Mouse (Mus musculus): Measurements from ENCODE around the gene Slc16a14.

The Slc16a14 gene

GRCm38 (mm10) chr1:84864645-84865044 is 70.3 kb downstream of the Slc16a14 start:
- DNase-seq = no peak

DNA sequence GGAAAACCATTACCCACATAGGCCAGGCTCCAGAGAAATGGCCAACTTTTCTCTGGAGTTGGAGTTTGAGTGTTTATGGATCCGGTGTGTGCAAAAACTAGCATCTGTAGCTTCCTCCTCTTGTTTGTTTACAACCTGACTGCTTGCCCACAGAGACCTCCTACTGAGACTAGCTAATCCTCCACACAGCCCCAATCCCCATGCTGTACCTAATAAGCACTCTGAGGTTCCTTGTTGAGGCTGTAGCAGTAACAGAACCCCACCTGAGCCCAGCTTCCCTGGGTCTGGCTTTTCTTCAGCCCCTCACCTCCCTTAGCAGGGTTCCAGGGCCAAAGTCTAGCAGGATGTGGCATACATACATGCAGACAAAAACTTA is 73.7 kb downstream of the Slc16a14 start:
- no peak for DNase-seq

DNA sequence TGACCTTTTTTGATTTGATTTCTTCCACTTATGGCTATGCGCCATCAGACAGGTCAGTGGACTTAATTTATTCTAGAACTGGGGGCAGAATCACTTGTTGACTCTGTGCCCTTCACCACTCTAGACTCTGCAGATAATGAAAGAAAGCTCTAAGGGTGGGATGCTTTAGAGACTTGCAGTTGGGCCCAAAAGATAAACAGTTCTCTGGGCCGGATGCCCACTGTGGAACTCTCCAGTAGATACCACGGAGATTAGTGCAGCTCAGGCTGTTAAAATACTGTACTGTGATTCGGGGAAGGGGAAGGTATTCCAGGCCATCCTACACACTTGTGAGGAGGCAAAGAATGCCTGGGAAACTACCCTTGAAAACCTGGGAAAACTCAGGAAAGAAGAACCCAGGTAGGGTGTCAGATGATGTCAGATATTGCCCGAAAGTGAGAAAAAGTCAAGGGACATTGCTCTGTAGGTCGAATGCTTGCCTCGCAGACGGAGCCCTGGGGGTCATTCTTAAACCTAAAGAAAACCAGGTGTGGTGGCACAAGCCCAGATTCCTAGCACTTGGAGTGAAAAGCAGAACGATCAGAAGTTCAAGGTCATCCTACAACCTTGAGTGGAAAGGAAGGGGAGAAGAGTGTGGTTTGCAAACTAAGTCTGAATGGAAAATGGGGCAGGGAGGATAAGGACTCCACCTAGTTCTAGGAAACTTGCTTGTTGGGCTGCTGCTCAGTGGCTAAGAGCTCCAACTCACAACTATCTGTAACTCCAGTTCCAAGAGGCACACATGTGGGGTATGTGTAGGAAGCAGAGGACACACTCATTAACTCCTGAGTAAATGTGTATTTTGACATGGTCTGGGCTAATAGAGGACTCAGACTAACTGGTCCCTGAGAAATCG is 74.3 kb downstream of the Slc16a14 start:
- no peak for DNase-seq

- no peak for DNase-seq
These were observed 75.3 kb downstream of the Slc16a14 start for GRCm38 (mm10) chr1:84859597-84859996.

Measured in cerebellum, postnatal 36 days (tissue).